Mouse (Mus musculus) retina, postnatal 1 day (tissue): ENCODE data around the gene Slc22a1.
"Not testable (repeated sequence)": the region's sequence is repeated elsewhere in the genome, so short reads cannot be mapped to it uniquely, and the experiment has no call there.

Experiments used
- DNase-seq: peaks from one replicate; pipeline ENCODE4 v3.0.0-alpha.2; 2012

Slc22a1 gene

DNA sequence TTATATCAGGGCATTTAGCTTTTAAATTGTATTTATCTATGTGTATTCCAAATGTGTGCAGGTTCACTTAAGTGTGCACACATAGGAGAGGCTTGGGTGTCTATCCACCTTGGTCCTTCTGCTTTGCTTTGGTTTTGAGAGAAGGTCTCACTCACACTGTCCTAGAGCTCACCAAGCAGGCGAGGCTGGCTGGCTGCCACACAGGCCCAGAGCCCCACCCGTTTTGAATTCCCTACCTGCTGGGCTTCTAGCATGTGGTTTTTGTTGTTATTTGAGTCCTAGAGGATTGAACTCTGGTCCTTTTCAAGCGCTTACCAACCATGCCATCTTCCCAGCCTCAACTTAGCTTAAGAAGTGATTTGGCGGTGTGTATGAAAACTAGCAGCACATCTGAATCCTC, 8.8 kb upstream of the Slc22a1 start:
- no peak for DNase-seq

DNA sequence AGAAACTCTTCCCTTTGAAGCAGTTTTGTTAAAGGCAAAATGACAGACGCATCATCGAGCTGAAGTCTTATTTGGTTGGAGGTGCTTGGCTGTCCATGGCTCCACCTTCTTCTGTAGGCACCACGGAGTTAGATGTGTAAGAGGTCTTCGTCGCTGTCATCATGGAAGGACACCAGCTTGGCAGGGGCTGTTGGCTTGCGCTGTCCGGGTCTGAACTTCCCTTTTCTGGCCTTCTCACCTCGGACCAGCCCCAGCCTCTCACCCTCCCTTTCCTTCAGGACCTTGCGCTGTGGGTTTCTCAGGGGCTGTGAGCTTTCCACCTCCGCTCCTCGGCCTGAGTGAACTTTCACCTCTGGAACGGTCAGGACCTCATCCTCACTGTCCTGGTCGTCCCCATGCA, 8.0 kb upstream of the Slc22a1 start:
- DNase-seq, result no peak

DNA sequence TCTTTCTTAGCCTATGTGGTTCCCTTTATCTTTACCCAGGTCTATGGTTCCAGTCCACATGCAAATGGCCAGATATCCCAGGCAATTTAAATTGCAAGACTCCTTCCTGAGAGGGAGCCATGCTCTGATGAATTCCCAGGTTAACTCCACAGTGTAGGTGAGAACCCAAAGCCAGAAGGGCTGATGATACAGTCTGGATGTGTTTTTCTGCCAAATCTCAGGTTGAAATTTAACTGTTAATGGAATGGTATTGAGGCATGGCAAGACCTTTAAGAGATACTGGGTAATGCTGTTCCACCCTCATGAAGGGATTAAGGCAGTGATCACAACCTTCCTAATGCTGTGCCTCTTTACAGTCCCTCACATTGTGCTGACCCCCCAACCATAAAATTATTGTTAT, 2.6 kb upstream of the Slc22a1 start:
- DNase-seq, result no peak

DNA sequence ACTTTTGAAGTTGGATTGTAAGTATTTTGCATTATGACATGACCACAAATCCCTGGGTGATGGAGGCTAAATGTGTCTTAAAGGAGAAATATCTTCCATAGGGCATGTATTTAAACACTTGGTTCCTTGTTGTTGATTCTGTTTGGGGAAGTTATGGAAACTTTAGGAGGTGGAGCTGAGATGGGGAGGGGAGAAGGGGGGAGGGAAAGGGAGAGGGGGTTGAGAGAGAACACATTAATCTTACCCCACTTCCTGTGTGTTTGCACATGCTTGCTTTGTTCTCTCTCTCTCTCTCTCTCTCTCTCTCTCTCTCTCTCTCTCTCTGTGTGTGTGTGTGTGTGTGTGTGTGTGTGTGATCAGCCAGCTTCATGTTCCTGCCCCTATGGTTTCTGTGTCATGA, 1.5 kb upstream of the Slc22a1 start:
- no peak for DNase-seq

DNA sequence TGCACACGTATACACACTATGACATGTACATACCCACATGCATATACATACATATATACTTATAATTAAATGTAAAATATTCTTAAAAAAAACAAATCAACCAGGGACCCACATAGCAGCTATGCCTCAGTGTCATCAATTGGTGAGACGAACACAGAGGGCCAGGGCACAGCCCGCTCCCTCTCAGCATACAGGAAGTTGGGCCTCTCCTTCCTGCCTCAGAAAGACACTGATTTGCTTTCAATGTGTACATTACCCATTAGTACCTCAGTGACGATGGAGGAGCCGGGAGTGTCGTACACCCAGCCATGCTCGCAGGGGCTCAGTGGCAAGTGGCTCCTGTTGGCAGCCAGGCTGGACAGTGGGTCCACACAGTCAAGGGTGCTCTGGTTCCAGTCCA, 649 bp downstream of the Slc22a1 start:
- DNase-seq, result not testable (repeated sequence)

DNA sequence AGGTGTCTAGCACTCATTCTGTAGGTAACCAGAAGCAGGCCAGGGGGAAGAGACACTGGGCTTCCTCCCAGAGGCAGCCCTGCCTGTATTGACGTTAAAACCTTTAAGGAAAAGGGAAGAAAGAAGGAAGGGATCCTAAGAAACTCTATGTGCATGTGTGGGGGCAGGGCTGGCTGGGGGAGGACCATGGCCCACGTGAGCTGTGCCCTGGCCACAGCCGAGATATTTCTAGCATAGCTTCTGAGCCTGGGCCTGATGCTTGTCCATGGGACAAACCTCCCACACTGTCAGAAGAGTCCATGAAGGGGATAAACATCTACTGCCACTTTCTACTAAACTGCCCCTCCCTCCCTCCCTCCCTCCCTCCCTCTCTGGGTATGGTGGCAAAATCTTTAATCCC, 1.8 kb downstream of the Slc22a1 start:
- no peak for DNase-seq

DNA sequence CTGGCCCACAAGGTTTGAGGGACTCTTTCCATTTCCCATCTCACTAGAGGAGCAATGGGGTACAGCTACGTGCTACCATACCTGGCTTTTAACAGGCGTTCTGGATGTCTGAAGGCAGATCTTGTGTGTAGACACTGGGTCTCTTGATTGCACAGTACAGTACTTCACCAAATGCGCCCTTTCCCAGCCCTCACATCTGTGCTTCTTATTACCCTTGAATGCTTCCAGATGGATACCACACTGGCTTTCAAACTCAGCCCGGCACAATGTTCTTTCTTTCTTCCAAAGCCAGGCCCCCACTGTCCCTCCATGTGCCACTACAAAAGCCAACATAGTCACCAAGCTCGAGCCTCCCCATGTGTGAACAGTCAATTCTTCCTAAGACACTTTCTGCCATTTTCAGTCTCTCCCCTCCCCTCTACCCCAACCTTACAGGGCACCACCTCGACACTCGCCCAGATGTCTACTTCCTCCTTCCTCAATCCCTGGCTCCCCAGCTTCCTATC, 3.3 kb downstream of the Slc22a1 start:
- DNase-seq, result no peak

DNA sequence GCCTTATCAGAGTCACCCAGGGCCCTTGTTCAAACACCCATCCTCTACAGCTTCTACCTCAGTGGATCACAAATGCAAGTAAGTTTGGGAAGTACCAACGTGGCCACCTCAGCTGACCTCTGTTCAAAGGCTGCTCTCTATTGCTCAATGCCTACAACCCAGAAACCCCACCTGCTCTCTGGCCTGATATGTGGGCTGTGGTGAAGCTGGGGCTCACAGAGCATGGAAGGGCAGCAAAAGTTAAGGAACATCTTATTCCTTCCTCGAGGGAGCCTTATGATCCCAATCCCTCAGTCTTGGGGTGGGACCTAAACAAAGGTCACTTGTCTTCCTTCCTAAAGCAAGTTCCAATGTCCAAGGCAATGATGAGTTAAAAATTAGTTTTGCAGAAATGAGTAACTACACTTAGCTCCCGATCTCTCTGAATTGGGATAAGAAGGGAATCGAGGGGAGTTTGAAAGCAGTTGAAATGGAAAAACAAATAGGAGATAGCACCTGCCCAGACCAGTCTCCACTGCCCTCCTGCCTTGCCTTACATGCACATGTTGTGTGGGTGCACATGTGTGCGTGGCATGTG, 4.5 kb downstream of the Slc22a1 start:
- DNase-seq, result no peak

DNA sequence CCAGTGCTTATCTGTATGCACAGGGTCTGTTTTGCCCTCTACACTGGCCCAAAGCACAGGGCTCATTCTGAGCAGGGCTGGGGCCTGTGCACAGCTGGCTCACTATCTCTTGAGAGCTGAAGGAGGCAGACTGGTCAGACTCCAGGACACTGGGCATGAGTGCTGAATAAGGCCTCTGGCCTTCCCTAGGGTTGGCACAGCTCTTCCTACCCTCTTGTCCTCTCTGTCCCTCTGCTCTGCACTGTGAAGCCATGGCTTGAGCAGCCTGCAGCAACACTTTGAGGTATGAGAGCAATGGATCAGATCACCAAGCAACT, 6.3 kb downstream of the Slc22a1 start:
- DNase-seq, result no peak

DNA sequence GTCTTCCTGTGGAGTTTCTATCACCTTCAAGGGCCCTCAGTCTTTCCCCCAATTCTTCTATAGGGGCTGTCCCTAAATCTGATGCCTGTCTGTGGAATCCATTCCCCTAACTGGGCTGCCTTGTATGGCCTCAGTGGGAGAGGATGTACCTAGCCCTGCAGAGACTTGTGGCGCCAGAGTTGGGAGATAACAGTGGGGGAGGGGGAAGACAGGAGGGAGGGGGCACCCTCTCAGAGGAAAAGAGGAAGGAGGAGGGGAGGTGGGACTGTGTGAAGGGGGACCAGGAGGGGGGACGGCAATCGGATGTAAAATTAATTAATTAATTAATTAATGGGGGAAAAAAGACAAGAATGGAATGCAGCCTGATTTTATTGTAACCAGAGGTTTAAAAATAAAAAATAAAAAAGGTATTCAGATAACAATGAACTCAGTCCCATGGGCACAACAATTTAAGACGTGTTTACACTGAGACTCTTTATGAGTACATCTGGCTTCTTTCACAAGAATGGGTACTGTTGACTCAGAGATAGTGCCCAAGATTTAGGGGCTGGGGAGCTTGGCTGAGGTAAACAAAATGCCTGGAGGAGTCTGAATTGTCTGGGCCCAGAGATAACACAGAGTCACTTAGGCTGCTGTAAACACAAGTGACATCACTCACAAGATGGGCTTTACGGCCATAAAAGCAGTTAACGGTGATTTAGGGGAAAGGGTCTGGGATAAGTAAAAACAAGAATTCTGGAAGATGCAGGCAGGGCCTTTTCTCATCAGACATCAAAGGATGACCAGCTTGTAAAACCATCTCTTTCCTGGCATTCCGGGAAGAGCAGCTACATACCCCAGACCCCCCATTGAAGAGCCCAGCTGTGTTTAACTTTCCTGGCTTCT, 6.9 kb downstream of the Slc22a1 start:
- DNase-seq, result no peak

DNA sequence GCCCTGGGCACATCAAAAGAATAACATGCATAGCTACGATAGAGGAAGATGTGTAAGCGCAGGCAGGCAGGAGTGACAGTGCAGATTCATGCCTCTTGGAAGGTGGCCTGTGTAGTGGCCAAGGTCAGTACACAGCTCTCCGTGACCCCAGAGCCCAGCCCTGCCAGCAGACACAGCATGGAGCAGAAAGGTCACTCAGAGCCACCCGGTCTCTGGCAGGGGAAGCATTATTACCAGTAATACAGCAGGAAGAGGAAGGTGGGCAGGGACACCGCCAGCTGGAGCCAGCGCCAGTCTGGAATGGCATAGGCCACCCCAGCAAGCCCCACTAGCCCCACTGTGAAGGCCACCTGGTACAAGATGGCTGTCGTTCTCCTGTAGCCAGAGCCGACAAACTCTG, 11.5 kb downstream of the Slc22a1 start:
- no peak for DNase-seq

DNA sequence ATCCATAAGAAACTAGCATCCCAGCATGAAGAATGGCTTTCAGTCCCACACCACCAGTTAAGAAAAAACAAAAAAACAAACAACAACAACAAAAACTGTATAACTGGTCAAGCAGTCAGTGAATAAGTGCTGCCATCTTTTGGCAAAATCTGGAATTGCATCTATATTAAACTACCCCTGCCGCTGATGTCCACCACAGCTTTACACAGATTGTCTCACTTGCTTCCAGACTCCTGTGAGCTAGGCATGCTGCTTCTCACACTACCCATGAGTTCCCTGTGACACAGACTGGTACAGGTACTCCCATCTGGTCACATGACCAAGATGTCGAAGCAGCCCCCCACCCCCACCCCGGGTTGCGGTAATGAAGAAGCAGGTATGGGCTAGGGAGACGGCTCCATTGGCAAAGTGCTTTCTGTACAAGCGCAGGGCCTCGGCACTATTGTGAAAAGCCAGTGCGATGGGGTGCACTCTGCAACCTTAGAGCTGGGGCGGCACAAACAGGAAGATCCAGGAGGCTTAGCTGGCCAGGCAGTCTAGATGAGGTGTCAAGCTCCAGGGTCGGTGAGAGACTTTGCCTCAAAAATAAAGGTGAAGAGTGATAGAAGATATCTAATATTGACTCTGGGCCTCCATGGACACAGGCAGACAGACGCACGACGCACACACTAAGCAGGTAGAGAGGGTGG, 14.9 kb downstream of the Slc22a1 start:
- peak; percentile 66 for DNase-seq

DNA sequence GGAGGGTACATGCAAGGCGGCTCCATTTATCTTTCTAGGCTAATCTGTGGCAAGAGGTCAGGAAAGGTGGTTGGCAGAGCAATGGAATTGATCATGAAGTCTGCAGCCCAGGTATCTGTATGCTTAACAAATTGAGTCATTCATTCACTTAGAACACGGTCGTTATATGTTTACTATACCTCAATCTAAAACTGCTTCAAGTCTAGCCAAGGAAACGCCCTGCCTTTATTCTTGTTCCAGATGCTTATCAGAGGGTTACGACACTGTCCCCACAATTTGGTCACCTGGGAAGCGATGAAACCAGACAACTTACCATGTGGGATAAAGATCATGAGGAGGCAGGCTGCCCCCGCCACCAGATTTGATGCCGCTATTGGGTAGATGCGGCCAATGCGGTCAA, 16.4 kb downstream of the Slc22a1 start:
- DNase-seq, result no peak

DNA sequence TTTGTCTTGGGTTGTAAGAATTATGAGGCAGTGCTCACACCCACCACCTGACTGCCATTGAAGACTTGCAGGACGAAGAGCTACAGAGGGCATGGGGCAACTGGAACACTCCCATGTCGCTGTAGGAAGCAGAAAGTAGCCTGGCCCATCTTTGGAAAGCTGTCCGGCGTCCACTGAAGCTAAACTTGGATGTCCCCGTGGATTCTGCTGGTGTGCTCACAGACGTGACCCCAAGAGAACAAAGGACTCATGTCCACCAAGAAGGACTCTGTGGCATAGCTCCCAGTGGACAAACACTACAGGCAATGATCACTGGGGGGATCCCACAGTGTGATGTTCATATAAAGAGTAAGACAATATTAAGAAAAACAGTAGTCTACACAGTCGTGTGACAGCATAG, 16.8 kb downstream of the Slc22a1 start:
- no peak for DNase-seq

DNA sequence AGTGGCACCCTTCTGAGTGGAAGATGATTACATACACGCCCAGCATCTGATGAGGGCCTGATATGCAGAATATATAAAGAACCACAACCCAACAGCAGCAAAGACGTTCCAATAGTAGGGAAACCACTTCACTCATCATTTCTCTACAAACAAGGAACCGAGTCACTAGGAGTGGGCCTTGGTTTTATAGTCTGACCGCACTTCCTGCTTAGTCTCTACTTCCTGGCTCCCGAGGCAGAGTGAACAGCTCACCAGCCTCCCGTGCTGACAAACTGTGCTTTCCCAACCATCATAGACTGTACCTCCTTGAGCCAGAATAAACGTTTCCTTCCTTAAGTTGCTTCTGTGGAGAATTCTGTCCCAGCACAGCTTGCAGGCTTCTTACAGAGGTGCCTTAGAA, 19.8 kb downstream of the Slc22a1 start:
- DNase-seq, result no peak

DNA sequence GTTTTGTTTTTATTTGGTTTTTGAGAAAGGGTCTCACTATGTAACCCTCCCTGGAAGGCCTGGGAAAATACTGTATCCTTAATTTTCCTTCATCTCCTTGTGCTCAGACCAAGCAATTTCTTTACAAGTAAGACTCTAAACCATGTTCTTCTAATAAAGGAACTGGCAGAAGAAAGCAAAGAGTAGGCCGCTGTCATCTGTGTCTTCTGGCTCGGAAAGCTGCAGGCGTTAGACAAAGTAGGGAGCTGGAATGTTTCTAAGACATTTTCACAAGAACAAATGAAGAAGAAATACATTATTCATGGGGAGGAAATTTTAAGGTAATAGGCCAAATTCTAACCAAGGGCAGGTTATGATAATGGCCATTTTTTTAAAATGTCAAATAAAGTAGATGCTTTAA, 21.6 kb downstream of the Slc22a1 start:
- no peak for DNase-seq

DNA sequence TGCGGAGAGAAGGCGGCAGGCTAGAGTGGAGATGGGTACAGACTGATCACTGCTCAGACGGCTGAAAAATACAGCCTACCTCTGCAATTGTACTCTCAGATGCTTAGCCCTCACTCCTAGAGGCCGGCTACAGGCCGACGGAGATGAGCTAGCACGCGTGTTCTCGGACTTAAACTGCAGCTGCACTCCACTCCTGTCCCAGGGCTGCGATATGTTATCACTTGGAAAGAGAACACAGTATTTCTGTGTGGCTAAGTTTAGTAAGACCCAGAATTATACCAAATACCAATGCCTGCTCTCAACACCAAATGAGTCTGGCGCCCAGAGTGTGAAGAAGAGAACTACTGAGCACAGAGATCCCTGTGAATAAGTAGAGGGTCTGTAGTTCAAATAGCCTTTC, 23.0 kb downstream of the Slc22a1 start:
- DNase-seq, result no peak

DNA sequence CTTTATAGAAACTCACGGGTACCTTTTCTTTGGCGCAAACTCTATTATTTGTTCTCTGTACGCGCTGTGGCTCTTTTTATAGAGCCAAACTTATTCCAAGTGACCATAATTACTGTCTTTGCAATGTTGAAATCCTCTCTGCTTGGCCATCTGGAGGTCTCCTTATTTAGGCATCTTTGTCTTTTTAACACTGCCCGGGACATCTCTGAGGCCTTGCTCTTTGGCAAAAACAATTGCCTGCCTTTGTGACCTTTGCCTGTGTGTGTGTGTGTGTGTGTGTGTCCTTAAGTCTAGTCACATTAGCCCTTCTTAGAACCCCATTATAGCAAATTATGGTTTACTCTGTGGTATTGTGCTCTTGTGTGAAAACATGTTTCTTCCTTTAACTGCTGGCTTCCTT, 30.2 kb downstream of the Slc22a1 start:
- no peak for DNase-seq

DNA sequence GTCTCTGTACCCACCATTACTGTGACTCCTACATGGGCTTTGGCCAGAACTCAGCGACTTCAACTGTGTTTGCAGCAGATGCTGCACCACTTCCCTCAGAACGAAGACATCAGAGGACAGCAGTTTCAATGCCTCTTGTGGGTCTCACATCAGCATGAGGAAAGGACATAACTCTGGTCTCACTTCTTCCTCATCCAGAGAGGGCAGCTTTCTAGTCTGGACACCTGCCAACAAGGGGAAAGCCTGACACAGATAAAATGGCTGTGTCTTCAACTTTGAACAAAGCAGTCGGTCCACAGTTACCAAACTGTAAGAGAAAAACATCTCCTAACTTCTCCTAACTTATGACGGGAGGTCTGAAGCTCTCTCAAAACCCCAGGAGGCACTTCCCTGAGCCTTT, 34.5 kb downstream of the Slc22a1 start:
- DNase-seq, result no peak

DNA sequence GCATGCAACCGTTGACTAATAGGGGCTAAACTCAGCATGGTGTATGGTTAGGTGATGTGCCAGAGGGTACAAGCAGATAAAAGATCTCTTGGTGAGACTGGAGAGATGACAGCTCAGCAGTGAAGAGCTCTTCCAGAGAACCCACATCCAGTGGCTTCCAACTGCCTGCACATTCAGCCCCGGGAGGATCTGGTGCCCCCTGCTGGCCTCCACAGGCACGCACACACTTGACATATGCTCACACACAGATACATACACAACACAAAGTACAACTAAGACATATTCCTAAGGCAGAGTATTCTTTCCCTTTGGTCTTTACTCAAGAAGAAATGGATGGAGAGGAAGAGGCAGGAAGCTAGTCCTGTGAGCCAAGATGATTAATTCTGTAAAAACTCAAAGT, 36.0 kb downstream of the Slc22a1 start:
- DNase-seq, result no peak

DNA sequence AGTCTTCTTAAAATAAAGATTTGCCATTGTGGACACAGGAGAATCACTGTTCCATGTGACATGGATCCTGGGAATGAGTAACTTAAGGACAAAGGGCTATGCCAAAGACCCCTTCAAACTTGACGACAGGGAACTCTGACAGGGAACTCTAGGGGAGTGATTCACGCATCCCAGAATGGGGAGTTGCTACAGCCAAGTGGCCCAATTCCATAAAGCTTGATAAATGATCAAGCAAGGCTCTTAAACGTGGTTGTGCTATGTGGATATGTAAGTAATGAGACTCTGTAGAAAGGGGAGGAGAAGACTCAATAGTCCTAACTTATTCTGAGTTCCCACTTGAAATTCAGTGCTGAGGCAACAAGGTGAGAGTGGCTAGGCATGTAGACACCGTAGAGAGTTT, 40.8 kb downstream of the Slc22a1 start:
- DNase-seq, result no peak

DNA sequence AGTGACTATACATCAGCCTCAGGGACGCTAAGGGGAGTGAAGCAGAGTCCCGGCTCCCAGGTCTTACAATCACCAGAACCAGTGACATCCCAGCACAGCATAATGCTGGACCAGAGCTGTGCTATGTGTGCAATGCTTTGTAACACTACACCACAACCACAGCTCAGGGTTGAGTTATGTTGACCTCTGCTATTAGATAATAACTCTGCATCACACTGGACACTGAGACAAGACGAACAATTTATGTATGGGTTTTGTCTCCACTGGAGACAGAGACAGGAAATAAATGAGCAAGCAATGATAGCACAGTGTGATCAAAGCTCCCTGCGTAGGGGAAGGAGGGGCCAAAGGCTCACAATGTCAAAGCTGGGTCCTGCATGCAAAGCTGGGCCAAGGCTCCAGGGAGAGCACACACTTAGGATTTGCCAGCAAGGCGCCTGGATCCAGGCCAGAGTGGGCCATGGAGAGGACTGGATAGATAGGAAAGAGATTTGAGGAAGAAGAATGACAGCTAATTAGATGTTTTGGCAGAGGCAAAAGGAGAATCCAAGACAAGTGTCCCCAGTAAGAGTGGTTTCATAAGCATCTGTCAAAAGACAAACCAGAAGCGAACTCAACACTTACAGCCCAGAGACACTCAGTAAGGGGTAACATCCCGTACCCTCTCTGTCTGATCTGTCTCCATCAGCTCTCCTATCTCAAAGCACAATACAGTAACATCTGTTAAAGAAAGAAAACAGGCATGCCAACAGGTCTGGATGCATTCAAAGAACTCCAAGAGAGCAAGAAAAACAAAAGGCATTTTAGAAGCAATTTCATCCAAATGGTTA, 43.6 kb downstream of the Slc22a1 start:
- DNase-seq, result no peak
